Mouse (Mus musculus): Measurements from ENCODE around the gene Pitx3.
"Not testable (repeated sequence)": the region's sequence is repeated elsewhere in the genome, so short reads cannot be mapped to it uniquely, and the experiment has no call there.

Pitx3 gene

DNA sequence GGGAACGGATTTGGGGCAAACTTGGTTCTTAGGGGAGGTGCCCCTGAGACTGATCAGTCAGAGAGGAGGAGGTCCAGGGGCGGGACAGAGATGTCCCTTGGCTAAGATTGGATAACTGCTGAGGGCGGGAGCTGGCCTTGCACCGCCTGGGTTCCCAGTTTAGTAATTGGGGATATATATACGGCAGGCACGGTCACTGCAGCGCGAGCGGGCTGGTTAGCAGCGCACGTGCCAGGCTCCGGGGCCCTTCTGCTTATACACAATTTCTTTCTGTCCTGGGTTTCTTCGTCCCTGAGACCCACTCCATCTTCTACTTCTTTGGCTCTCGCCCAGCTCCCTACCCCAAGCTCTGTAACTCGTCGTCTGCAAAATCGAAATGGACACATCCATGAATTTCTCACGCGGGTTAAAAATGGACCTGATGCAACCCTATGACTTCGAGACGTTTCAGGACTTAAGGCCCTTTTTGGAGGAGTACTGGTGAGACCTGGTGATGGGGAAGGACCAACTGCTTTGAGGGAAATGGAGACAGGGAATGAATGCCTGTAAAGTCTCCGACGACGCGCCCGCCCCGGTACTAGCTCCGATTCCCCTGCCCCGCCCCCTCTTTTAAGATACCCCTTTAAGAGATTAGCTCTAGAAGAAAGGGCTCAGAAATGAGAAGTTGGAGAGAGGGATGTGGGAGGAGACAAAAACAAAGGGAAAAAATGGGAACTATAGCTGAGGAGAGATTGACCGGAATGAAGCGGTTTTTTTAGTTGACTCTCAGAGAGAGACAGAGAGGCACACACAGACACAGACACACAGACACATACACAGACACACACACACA lies 16.2 kb downstream of the Pitx3 start, which contains the start of gene Elovl3:
TSS of gene Elovl3 (plus strand) at position 204 of the 832 bp plus-strand sequence.
- DNase-seq = peak in 1 of 2 experiments; percentile 29

DNA sequence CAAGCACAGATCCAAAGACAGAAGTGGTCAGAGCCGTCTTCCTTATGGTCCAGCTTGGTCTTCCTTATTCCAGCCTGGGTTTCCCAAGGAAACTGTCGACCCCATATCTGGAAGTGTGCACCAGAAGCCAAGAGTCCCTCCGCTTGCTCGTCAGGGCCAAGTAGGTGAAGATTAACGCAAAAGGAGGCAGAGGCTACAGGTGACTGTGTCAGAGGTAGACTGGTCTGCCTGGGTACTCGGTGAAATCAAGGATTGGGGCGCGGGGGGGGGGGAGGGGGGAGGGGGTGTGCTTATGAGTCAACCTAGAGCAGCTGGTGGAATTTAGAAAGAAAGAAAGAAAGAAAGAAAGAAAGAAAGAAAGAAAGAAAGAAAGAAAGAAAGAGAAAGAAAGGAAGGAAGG lies 16.8 kb downstream of the Pitx3 start:
- DNase-seq = no peak

DNA sequence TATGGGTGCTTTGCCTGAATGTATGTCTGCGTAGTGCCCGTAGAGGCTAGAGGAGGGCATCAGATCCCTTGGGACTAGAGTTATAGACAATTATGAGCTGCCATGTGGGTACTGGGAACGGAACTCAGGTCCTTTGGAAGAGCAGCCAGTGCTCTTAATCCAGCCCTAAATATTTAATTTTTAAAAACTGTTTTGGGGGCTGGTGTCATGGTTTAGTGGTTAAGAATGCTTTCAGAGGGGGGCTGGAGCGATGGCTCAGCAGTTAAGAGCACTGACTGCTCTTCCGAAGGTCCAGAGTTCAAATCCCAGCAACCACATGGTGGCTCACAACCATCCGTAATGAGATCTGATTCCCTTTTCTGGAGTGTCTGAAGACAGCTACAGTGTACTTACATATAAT lies 18.4 kb downstream of the Pitx3 start:
- not testable (repeated sequence) for DNase-seq

DNA sequence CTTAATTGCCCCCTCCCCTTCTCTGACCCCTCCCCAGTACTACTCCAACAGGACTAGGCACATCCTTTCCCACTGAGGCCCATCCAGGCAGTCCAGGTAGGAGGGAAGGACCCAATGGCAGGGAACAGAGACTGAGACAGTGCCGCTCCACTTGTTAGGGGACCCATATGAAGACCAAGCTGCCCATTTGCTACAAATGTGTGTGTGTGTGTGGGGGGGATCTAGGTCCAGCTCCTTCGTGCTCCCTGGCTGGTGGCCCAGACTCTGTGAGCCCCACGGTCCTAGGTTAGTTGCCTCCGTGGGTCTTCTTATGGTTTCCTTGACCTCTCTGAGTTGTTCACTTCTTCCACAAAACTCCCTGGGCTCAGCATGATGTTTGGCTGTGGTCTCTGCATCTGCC lies 21.8 kb downstream of the Pitx3 start:
- DNase-seq = no peak

DNA sequence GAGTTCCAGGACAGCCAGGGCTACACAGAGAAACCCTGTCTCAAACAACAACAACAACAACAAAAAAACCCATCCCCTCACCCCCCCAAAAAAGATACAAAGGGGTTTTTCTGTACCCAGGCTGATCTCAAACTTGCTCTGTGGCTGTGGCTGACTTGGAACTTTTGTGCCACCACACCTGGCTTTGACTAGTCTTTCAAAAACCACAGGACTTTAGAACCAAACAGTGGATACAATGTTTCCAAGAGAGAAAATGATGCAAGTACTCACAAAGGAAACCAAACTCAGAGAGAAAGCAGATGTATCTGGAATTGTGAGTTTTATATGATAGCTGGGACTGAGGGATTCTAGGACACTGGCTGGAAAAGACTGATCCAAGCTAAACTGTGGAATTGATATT lies 23.5 kb downstream of the Pitx3 start:
- DNase-seq = no peak

DNA sequence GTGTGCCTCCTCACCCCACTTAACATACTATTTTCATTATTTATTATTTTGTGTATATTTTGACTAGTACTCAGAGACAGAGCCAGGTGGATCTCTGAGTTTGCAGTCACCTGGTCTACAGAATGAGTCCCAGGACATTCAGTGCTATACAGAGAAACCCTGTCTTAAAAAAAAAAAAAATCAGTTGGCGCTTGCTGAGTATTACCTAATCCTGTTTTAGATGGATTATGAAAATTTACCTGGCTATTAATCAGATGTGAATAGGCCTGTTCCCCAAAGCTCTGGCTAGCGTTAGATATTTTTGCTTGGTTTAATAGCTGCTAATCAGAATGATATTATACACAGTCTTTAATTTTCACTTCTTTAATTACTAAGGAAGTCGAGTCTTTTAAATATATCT lies 24.2 kb downstream of the Pitx3 start:
- no peak for DNase-seq

DNA sequence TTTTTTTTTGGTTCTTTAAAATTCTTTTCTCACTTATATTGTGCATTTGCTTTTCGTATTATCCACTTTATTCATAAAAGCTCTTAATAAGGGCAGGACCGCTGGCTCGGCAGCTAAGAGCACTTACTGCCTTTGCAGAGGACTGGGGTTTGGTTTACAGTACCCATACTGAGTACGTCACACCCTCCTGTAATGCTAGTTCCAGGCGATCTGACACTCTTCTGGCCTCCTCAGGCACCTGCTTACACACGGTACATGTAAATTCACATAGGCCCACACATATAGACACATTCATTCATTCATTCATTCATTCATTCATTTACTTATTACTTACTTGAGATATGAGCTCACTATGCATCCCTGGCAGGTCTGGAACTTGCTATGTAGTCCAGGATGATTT lies 27.3 kb downstream of the Pitx3 start:
- no peak for DNase-seq

DNA sequence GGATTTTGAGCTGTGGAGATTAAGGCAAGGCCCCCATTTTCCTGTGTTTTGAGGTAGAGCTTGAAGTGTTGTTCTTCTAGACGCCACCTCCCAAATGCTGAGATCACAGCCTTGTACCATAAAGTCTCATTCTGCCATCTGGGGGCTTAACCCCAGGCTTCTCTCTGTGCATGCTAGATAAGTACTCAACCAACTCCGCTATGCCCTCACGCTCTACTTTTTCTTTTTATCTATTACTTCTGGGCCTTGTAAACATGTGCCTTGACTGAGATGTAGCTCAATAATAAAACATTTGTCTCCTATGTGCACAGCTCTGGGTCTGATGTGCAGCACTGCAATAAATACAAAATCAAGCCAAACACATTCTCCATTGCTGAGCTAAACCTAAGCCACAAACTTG lies 28.7 kb downstream of the Pitx3 start:
- no peak for DNase-seq

DNA sequence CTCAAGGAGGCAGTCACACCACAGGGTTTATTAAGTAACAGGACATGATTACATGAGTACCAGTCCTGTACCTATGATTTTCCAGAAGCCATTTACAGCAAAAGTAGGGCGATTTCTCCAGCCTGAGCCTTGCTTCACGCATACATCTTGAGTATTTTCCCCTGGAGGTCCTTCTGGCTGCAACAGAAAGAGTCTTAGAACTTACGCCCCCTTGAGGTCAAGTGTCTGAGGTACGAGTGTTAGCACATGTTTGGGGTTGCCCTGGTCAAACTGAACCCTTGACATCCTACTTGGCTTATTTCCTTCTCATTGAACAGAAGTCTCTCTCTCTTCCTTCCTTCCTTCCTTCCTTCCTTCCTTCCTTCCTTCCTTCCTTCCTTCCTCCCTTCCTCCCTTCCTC lies 33.5 kb downstream of the Pitx3 start:
- DNase-seq = no peak

DNA sequence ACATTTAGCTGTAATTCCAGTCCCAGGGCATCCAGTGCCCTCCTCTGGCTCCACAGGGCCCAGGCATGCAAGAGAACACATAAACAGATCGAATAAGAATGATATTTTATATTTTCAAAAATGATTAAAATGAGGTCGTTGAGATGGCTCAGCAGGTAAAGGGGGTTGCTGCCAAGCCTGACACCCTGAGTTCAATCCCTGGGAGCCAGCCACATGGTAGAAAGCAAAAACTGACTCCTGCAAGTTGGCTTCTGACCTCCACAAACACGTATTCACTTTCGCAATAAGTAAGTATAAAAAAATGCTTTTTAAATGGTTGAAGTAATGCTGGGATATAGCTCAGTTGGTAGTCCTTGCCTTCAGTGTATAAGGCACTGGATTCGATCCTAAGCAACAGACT lies 37.3 kb downstream of the Pitx3 start:
- no peak for DNase-seq

DNA sequence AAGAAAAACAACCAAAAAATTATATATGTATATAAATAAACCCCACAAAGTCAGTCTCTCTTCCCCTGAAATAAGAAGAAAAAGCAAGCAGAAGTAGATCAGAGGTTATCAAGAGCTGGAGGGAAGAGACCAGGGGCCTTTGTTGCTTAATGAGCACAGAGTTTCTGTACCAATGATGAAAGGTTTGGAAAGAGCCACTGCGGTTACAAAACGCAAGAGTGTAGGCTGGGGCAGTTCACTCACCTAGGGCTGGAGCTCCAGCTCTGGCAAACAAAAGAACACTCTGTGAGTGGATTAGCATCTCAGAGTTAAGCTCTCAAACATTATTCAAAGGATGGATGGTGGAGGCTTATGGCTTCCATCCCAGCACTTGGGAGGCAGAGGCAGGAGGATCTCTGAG lies 37.9 kb downstream of the Pitx3 start:
- DNase-seq = no peak

DNA sequence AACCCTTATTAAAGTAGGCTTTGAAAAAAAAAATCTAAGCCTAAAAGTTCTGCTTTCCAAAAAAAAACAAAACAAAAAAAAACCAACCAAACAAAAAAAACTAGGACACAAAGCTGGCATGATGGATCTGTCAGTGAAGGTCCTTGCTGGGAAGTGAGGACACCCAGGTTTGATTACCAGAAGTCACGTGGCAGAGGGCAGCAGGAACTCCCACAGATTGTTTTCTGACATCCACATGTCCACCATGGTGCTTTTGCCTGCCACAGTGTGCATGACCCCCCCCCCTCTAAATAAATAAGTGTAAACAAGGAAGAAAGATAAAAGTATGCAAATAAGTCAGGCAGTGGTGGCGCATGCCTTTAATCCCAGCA lies 44.0 kb downstream of the Pitx3 start:
- no peak for DNase-seq

DNA sequence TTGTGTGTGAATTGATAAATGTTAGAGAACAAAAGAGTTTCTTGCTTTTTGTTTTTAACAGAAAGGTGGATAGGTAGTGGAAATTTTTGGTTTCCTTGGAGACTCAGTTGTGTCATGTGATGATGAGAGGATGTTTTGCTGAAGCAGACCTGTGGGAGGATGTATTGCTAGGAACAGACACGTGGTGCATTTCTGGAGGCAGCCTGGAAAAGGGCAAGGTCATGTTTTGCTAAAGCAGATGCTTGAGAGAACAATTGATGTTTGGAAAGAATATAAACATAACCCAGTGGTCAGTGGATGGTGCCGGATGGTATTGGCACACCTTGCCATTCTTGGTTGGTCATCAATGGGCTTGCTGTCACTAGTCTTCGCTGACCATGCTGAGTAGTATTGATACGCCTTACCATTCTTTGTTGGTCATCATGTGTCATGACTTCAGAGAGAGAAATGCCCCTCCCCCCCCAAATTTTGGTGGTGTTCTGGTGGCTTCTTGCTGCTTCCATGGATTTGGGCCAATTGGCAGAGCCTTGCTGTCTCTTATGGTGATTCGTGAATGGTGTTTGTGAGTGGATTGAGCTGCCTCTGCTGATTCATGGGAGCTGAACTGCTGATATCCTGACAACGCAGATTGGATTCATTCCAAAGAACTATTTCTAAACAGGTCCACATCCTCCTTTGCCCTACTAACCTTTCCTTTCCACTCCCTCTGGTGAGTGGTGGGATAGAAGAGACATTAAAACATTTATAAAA lies 44.5 kb downstream of the Pitx3 start:
- DNase-seq = no peak

DNA sequence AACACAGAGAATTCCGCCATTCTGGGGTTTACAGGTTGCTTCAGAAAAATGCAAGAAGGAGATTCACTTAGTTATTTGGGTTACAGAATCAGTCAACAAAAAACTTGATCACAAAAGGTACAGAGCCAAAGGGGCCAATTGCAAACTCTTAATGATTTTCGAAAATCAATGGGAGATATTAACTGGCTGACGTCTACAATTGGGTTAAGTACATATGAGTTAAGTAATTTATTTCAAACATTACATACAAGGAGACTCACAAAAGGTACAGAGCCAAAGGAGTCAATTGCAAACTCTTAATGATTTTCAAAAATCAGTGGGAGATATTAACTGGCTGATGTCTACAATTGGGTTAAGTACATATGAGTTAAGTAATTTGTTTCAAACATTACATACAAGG lies 48.6 kb downstream of the Pitx3 start:
- no peak for DNase-seq

DNA sequence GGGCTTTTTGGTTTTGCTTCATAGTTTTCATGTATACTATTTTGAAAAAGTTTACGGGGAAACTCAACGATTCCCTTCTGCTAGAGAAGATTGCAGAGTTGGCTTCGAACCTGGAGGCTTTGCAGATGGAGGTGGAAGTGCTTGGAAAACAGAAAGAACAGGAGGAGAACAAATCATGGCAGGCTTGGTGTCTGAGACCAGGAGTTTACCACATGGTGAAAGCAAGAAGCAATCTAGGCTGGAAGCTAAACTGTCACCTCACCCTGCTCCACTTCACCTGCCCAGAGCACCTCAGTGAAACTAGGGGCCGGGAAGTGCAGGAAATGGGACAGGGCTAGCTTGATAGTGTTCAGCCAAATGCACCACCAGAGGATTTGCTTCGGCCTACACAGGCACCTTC lies 51.7 kb downstream of the Pitx3 start:
- DNase-seq = no peak

DNA sequence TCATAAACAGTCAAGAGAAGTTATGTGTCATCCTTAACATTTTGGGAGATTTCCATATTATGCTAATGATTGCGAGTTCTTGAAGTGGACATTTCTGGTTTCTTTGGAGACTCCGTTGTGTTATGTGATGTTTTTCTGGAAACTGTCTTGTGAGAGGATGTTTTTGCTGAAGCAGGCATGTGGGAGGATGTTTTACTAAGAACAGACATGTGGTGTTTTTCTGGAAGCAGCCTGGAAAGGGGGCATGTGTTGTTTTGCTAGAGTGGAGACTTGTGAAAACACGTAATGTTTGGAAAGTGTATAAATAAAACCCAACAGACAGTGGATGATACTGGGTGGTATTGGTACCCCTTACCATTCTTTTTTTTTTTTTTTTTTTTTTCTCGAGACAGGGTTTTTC lies 52.8 kb downstream of the Pitx3 start:
- no peak for DNase-seq

DNA sequence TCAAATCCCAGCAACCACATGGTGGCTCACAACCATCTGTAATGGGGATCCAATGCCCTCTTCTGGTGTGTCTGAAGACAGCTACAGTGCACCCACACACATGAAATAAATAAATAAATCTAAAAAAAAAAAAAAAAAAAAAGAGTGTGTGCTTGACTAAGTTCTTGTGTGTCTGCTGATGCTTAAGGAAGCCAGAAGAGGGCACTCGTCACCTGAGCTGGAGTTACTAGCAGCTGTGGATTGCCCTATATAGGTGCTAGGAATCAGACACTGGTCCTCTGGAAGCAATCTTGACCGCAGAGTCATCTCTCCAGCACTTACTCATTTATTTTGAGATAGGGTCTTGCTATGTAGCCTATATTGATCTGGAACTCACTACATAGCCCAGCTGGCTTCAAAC lies 54.0 kb downstream of the Pitx3 start:
- DNase-seq = no peak

DNA sequence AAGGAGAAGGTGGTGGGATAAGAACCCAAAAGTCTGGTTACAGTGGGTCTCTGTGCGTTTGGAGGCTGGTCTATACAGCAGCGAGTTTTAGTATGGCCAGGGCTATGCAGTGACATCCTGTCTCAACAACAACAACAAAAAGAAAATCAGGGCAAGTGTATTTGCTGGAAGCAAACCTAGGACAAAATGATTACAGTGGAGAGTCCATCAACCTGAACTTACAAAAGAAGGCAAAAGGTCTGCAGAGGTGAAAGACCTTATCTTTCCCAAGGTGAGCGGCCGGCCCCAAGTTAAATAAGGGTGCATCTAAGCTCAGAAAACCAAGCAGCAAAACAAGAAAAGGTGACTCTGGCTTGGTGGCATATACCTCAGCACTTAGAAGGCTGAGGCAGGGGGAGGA lies 56.5 kb downstream of the Pitx3 start:
- DNase-seq = no peak

DNA sequence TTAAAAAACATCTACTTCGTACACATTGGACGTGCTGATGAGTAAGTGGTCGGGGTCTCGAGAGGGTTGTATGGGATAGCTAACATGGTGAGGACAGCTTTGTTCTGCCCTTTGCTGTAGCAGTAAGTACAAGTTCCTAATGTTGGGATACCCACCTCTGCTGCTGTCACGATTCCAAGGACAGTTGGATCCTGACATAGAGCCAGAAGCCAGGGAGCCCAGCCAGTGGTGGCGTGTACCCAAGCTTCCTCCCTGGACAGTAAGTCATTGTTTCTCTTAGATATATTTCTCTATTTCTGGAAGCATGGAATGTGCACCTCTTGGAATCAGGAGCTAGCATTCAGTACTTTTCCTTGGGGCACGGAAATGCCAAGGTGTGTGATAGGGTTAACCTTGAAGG lies 60.3 kb downstream of the Pitx3 start:
- no peak for DNase-seq

DNA sequence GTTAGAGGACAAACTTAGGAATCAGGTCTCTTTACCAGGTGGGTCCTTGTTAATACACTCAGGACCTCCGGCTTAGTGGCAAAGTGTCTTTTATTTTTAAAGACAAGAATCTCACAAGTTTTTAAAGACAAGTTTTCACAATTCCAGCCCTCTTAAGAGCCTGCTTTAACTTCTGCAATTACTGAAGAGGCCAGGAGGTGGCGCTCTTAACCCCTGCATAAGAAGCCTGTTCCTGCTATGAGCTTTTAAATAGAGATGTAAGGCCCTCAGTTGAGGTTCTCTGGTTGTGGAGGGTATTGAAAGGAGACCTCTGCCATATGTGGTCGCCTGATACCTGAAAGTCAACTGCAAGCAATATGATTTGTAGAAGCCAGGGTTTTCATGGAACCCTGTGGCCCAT lies 61.8 kb downstream of the Pitx3 start:
- DNase-seq = peak in 1 of 2 experiments; percentile 61
